Mouse (Mus musculus) cerebellum, adult 11-12 months (tissue): ENCODE data around the gene Msln.

ENCODE experiments used
- DNase-seq: peaks from one replicate; pipeline ENCODE4 v3.0.0; 2022

The Msln gene

DNA sequence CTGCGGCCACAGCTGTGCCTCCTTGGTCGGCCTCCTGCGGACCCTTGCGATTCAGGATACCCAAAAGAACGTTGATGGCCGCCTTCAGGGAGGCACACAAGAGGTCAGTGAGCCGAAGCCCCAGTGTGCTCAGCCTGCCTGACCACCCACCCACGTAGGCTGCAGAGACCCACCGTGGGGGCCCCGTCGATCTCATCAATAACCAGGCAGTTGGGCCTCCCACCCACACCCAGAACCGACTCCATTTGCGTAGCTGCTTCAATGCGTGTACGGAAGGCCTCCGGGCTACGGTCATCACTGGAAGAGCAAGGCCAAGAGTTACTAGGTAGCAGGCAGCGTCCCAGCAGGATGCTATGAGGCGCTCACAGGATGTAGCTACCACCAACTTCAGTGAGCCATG lies 30.7 kb downstream of the Msln start:
- DNase-seq = no peak

DNA sequence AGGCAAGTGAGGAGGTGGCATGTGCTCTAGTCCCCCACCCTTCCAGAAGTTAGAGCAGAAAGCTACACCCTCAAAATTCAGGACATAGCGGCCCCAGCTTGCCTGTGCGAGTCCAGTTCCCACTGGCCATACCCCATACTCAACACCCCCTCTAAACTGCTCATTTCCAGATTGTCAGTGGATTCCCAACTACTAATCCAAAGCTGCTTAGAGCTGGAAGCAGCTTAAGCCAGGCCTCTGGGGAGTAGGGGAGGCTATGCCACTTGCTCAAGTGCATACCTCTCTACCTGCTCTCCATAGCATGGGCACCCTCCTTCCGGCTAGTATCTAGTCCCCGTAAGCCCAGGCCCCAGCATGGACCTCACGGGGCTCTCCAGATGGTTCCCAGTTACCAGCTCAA lies 32.7 kb downstream of the Msln start:
- DNase-seq = no peak

DNA sequence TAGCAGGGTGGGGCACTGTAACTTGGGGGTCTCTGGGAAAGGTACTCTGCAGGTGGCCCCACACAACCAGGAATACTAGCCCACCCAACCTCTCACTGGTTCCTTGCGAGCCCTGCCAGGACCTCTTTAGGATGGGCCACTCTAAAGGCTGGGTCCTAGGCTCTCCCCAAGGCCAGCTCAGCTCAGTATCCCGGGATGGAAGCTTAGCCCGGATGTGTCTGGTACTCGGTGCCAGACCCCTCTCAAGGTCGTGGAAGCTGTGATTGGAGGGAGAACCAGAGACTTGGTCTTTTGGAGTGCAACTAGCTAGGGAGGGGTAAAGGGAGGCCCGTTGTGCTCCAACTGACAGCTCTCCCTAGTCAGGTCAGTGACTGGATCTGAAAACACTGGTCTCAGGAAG lies 36.5 kb downstream of the Msln start:
- DNase-seq = no peak

- no peak for DNase-seq
Observed at GRCm38 (mm10) chr17:25716711-25717637, 37.2 kb downstream of the Msln start, which contains the start of gene Gng13. TSS of gene Gng13 (plus strand) at chr17:25717171.

GRCm38 (mm10) chr17:25716130-25716529 lies 38.0 kb downstream of the Msln start:
- no peak for DNase-seq

- DNase-seq = no peak
Observed at GRCm38 (mm10) chr17:25715627-25716026, 38.6 kb downstream of the Msln start.

DNA sequence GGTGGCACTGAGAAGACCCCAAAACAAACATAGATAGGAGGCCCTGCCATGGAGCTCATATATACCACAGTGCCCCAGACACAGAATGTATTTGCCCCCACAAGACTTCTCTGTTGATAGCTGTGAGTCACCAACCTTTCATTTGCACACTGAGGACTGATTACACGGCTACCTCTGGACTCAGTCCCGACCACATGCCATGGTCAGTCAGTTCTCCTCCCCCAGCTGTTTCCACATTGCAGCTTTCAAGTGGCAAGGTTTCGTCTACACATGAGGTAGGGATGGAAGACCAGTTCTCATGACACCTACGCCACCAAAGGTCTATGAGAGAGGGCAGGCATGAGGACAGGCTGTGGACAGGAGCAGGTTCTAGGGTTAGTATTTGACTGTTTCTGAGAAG lies 43.0 kb downstream of the Msln start:
- no peak for DNase-seq

GRCm38 (mm10) chr17:25709994-25710393 lies 44.2 kb downstream of the Msln start:
- DNase-seq = no peak

- DNase-seq = no peak
Observed at GRCm38 (mm10) chr17:25700863-25701496, 53.2 kb downstream of the Msln start.
